9 mouse cellular contexts compared by ENCODE assay signal in the genomic region with DNA sequence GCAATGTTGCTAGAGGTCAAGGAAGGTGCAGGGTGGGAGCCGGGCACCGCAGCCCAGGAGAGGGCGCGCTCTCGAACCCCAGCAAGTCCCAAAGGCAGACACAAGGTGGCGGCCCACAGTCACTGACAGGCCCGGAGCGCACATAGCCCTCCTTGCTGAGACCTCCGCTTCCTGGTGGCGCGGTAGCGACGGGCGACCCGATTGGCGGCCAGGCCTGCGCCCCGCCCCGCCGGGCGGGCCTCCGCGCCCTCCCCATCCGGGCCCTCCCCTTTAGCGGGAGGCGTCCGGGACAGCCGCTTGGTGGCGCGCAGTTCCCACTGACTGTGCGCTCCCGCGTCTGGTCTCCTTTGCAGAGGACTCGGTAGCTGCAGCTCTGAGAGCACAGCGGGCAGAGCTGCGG. TPM values are rescaled to one million over a fixed set of nuclear protein-coding genes. Genes with fewer than 3 reads are reported as not detected.
A peak's percentile ranks its signal among the peaks of the same experiment; 100 is the strongest.
DNase-seq lines count a peak whose midpoint lies in the region; ATAC-seq lines count a peak whose summit lies in the region.
"Had no signal": no experiment of that assay in that cellular context is flagged by ENCODE, and none has a peak within 500 bp of the region (broad histone marks: within the 10 kb centered on the region; RNA-seq: fewer than 3 reads in every experiment).

A gene (plus strand): TSS at position 340 of the 400 bp plus-strand sequence.

- peak within 1 kb of the TSS; percentile 57 for H3K4me2 ChIP-seq in limb, embryonic 15.5 days
- peak within 1 kb of the TSS; percentile 14; the same call in 1 of the 2 replicates for H3K4me2 ChIP-seq in midbrain, embryonic 16.5 days (ENCODE audit: low read length)

- H3K9me3 ChIP-seq in embryonic facial prominence, embryonic 10.5 days = peaks cover 37% of the 10 kb centered on the region
- H3K9me3 ChIP-seq in heart, embryonic 10.5 days = peaks cover 16% of the 10 kb centered on the region
- H3K9me3 ChIP-seq in limb, embryonic 15.5 days = no peaks in the 10 kb centered on the region
- peaks cover 12% of the 10 kb centered on the region for H3K9me3 ChIP-seq in midbrain, embryonic 16.5 days (replicated peaks; ENCODE audit: control insufficient read depth, low read length, poor library complexity, severe bottlenecking)
- H3K9me3 ChIP-seq: G1E had no signal

- H3K4me3 ChIP-seq in embryonic facial prominence, embryonic 10.5 days = peak within 1 kb of the TSS; percentile 61
- H3K4me3 ChIP-seq in heart, embryonic 10.5 days = peak within 1 kb of the TSS; percentile 57
- H3K4me3 ChIP-seq in limb, embryonic 15.5 days = peak within 1 kb of the TSS; percentile 50
- H3K4me3 ChIP-seq in midbrain, embryonic 16.5 days (ENCODE audit: low read depth, low read length) = peak within 1 kb of the TSS; percentile 31

- no peaks in the 10 kb centered on the region for H3K36me3 ChIP-seq in embryonic facial prominence, embryonic 10.5 days (replicated peaks)
- no peaks in the 10 kb centered on the region for H3K36me3 ChIP-seq in heart, embryonic 10.5 days
- H3K36me3 ChIP-seq in limb, embryonic 15.5 days = no peaks in the 10 kb centered on the region
- no peaks in the 10 kb centered on the region for H3K36me3 ChIP-seq in midbrain, embryonic 16.5 days (ENCODE audit: control insufficient read depth, insufficient read depth, low read length)
- H3K36me3 ChIP-seq: G1E had no signal

- 6% methylated on average over 36 of the region's 36 CpGs for WGBS in embryonic facial prominence, embryonic 10.5 days
- 5% methylated on average over 36 of the region's 36 CpGs for WGBS in heart, embryonic 10.5 days
- 3% methylated on average over 31 of the region's 36 CpGs for WGBS in limb, embryonic 15.5 days
- 9% methylated on average over 31 of the region's 36 CpGs for WGBS in midbrain, embryonic 16.5 days

- DNase-seq in Muller cell, postnatal 12 days (ENCODE audit: inconsistent ontology term) = peak; percentile 7
- DNase-seq in embryonic facial prominence, embryonic 10.5 days (ENCODE audit: low spot score) = peak; percentile 80
- DNase-seq in heart, embryonic 10.5 days (ENCODE audit: low spot score) = peak; percentile 75
- peak; percentile 20 to 63 for DNase-seq in kidney, adult 8-10 months
- DNase-seq in testis, postnatal 10 days (ENCODE audit: low spot score) = peak; percentile 74
- no peak for DNase-seq in cerebellum, postnatal 25 days

- H3K4me1 ChIP-seq in embryonic facial prominence, embryonic 10.5 days = no peaks in the 10 kb centered on the region
- no peaks in the 10 kb centered on the region for H3K4me1 ChIP-seq in heart, embryonic 10.5 days
- H3K4me1 ChIP-seq in limb, embryonic 15.5 days = no peaks in the 10 kb centered on the region
- H3K4me1 ChIP-seq in midbrain, embryonic 16.5 days (ENCODE audit: control insufficient read depth, insufficient read depth, low read length) = no peaks in the 10 kb centered on the region

- H3K27ac ChIP-seq in embryonic facial prominence, embryonic 10.5 days (replicated peaks) = peak within 1 kb of the TSS; percentile 72
- H3K27ac ChIP-seq in heart, embryonic 10.5 days = peak within 1 kb of the TSS; percentile 36; the same call in 1 of the 2 replicates
- H3K27ac ChIP-seq in limb, embryonic 15.5 days = no peak within 1 kb of the TSS
- no peak within 1 kb of the TSS for H3K27ac ChIP-seq in midbrain, embryonic 16.5 days (ENCODE audit: low read length)

- ATAC-seq in limb, embryonic 15.5 days (ENCODE audit: insufficient number of reproducible peaks, low FRiP score, low TSS enrichment, low read depth) = 0 out of 2 replicates have a peak, but pooled peaks have one; percentile 48
- ATAC-seq in midbrain, embryonic 16.5 days = peak; percentile 42; the same call in 1 of the 2 replicates

- peak within 1 kb of the TSS; percentile 35; the same call in 1 of the 2 replicates for H3K9ac ChIP-seq in limb, embryonic 15.5 days
- H3K9ac ChIP-seq in midbrain, embryonic 16.5 days (ENCODE audit: low read depth, low read length) = no peak within 1 kb of the TSS

- no peaks in the 10 kb centered on the region for H3K27me3 ChIP-seq in embryonic facial prominence, embryonic 10.5 days (replicated peaks; ENCODE audit: low read depth, poor library complexity, severe bottlenecking)
- peaks cover 11% of the 10 kb centered on the region for H3K27me3 ChIP-seq in heart, embryonic 10.5 days (ENCODE audit: insufficient read depth, poor library complexity, severe bottlenecking)
- no peaks in the 10 kb centered on the region for H3K27me3 ChIP-seq in limb, embryonic 15.5 days
- H3K27me3 ChIP-seq in midbrain, embryonic 16.5 days (ENCODE audit: control insufficient read depth, insufficient read depth, low read depth, low read length) = no peaks in the 10 kb centered on the region

RNA-seq across cellular contexts. Expression of the gene that starts here (rescaled TPM):
- polyA plus RNA-seq in embryonic facial prominence, embryonic 10.5 days (2016; fragmentation: Nextera tagmentation; extraction: Ambion mirVana) = 3.7 and 4.3 TPM in 2 replicates
- polyA plus RNA-seq in heart, embryonic 10.5 days (2016; fragmentation: Nextera tagmentation; extraction: Ambion mirVana) = 1.7 and 2.3 TPM in 2 replicates
- polyA plus RNA-seq in limb, embryonic 15.5 days (2015; fragmentation: Nextera tagmentation; extraction: Ambion mirVana) = 1.8 and 2.5 TPM in 2 replicates
- polyA plus RNA-seq in midbrain, embryonic 16.5 days (2015; fragmentation: Nextera tagmentation; extraction: Ambion mirVana) = 1.6 and 1.8 TPM in 2 replicates
- polyA plus RNA-seq: G1E had no signal

Comparison
In these comparisons a context has a peak if more than half of its experiments do, and no peak if none do; other contexts are left out.
1. DNase-seq: peak in Muller cell, postnatal 12 days (single experiment), embryonic facial prominence, embryonic 10.5 days (single experiment), heart, embryonic 10.5 days (single experiment), kidney, adult 8-10 months (2 of 2) and testis, postnatal 10 days (single experiment); none in cerebellum, postnatal 25 days (0 of 2).
2. H3K27ac ChIP-seq: peak in embryonic facial prominence, embryonic 10.5 days (single experiment) and heart, embryonic 10.5 days (single experiment); none in limb, embryonic 15.5 days (single experiment) and midbrain, embryonic 16.5 days (single experiment).
3. Peak in every context shown above with its lines, with median percentiles within 50 percentile points of each other: H3K4me3 ChIP-seq.